Mouse (Mus musculus) megakaryocyte progenitor cell, adult 5-6 weeks (primary cell): ENCODE results near the gene Naga. TPM values are rescaled to one million over a fixed set of nuclear protein-coding genes. Genes with fewer than 3 reads are reported as not detected.

Source experiments
- total RNA-seq, 2 experiments: library from RNA; stranded (forward) in 1 of 2; stranded (reverse) in 1 of 2; fragments of 157-497, 149-512 nt in 1 of 2; fragments of 200-1000 nt in 1 of 2; gene quantifications; 2 replicates each; pipeline versions ENCODE4 v1.2.3 to v1.2.4; 2015 to 2017

Naga gene
- total RNA-seq, 2 experiments from 2014 or later = 37.3 to 39.9 TPM

Other genes starting within 250 kb of the Naga start
- gene Ccdc134, start 211.0 kb downstream of the Naga start, total RNA-seq (2015) = 5.5 and 10.4 TPM in 2 replicates
- gene Ccdc134, start 211.0 kb downstream of the Naga start, total RNA-seq (2017) = 19.6 and 29.7 TPM in 2 replicates
- gene Srebf2, start 191.7 kb downstream of the Naga start, total RNA-seq (2015) = 24.7 and 28.3 TPM in 2 replicates
- gene Srebf2, start 191.7 kb downstream of the Naga start, total RNA-seq (2017) = 21.0 and 23.7 TPM in 2 replicates
- gene Shisa8, start 126.1 kb downstream of the Naga start, total RNA-seq (2015) = 0.10 and 0.12 TPM in 2 replicates
- 0.27 and 3.2 TPM in 2 replicates for gene Shisa8, start 126.1 kb downstream of the Naga start, total RNA-seq (2017)
- gene Tnfrsf13c, start 114.6 kb downstream of the Naga start, total RNA-seq (2015) = 2.1 and 2.4 TPM in 2 replicates
- gene Tnfrsf13c, start 114.6 kb downstream of the Naga start, total RNA-seq (2017) = 0.34 and 0.92 TPM in 2 replicates
- gene Cenpm, start 94.2 kb downstream of the Naga start, total RNA-seq (2015) = 32.9 and 42.6 TPM in 2 replicates
- 16.5 and 24.9 TPM in 2 replicates for gene Cenpm, start 94.2 kb downstream of the Naga start, total RNA-seq (2017)
- gene 1500009C09Rik, start 86.5 kb downstream of the Naga start, total RNA-seq (2015) = not detected in 2 replicates
- gene 1500009C09Rik, start 86.5 kb downstream of the Naga start, total RNA-seq (2017) = not detected in 2 replicates
- 0.07 TPM in 1 of 2 replicates, not detected in the other for gene Sept3, start 64.0 kb downstream of the Naga start, total RNA-seq (2015)
- 0.08 TPM in 1 of 2 replicates, not detected in the other for gene Sept3, start 64.0 kb downstream of the Naga start, total RNA-seq (2017)
- gene Wbp2nl, start 40.0 kb downstream of the Naga start, total RNA-seq (2015) = 0.17 TPM in 1 of 2 replicates, not detected in the other
- gene Wbp2nl, start 40.0 kb downstream of the Naga start, total RNA-seq (2017) = not detected in 2 replicates
- 2.0 and 3.5 TPM in 2 replicates for gene Pheta2, start within 50 bp of the Naga start, total RNA-seq (2015)
- 5.2 and 7.4 TPM in 2 replicates for gene Pheta2, start within 50 bp of the Naga start, total RNA-seq (2017)
- gene Smdt1, start within 50 bp of the Naga start, total RNA-seq (2015) = 155 and 168 TPM in 2 replicates
- 94.0 and 121 TPM in 2 replicates for gene Smdt1, start within 50 bp of the Naga start, total RNA-seq (2017)
- 244 and 269 TPM in 2 replicates for gene Ndufa6, start 15.4 kb upstream of the Naga start, total RNA-seq (2015)
- gene Ndufa6, start 15.4 kb upstream of the Naga start, total RNA-seq (2017) = 136 and 168 TPM in 2 replicates
- 1.7 TPM in 1 of 2 replicates, not detected in the other for gene Cyp2d22, start 41.3 kb upstream of the Naga start, total RNA-seq (2015)
- gene Cyp2d22, start 41.3 kb upstream of the Naga start, total RNA-seq (2017) = 0.03 TPM in 1 of 2 replicates, not detected in the other
- gene Cyp2d11, start 55.1 kb upstream of the Naga start, total RNA-seq (2015) = not detected in 2 replicates
- gene Cyp2d11, start 55.1 kb upstream of the Naga start, total RNA-seq (2017) = not detected in 2 replicates
- gene Cyp2d10, start 68.3 kb upstream of the Naga start, total RNA-seq (2015) = not detected in 2 replicates
- not detected in 2 replicates for gene Cyp2d10, start 68.3 kb upstream of the Naga start, total RNA-seq (2017)
- not detected in 2 replicates for gene Cyp2d9, start 94.5 kb upstream of the Naga start, total RNA-seq (2015)
- gene Cyp2d9, start 94.5 kb upstream of the Naga start, total RNA-seq (2017) = not detected in 2 replicates
- gene Cyp2d12, start 216.1 kb upstream of the Naga start, total RNA-seq (2015) = not detected in 2 replicates
- gene Cyp2d12, start 216.1 kb upstream of the Naga start, total RNA-seq (2017) = not detected in 2 replicates